Mouse (Mus musculus): ENCODE measurements around the gene Htt.
A peak's percentile ranks its signal among the peaks of the same experiment; 100 is the strongest.

Gene Htt

GRCm38 (mm10) chr5:34896697-34897453, 135.3 kb downstream of the Htt start:
- no peak for DNase-seq

- no peak for DNase-seq
These were observed 138.4 kb downstream of the Htt start for GRCm38 (mm10) chr5:34899787-34900469.

DNA sequence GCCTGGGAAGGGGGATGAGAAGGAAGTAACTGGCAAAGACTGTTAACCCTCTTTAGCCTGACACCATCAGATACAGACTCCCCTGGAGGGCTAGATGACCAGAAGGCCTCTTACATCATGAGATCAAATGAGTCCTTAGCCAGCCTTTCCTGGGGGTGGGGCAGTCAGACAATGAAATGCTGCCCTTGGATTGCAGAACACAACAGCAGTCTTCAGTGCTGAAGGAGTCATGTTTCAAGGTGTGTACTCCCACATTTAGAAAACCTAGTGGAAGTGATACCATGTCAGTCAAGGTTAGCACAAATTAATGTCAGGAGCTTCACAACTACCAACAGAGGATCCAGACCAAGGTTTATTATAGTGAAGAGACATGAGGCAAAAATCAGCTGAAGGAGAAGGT, 140.8 kb downstream of the Htt start:
- no peak for DNase-seq

GRCm38 (mm10) chr5:34902811-34903385, 141.4 kb downstream of the Htt start:
- no peak for DNase-seq

DNA sequence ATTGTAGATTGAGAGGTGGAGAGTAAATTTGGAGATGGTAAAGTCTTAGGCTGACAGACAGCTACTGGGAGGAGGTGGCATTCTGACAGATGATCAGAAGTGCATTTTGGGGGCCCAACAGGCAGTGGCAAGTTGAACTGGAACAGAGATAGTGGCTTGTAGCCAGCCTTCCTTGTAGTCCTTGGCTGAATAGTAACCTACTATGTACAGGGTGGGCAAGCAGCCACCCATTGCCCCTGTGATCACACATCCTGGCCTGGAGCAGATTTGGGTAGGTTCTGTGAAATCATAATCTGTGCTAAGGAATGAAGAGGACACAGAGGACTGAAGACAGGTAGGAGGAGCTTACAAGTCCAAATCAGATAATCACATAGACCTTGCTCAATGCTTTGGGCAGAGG, 142.9 kb downstream of the Htt start:
- no peak for DNase-seq

GRCm38 (mm10) chr5:34907230-34907629, 145.7 kb downstream of the Htt start:
- no peak for DNase-seq

DNA sequence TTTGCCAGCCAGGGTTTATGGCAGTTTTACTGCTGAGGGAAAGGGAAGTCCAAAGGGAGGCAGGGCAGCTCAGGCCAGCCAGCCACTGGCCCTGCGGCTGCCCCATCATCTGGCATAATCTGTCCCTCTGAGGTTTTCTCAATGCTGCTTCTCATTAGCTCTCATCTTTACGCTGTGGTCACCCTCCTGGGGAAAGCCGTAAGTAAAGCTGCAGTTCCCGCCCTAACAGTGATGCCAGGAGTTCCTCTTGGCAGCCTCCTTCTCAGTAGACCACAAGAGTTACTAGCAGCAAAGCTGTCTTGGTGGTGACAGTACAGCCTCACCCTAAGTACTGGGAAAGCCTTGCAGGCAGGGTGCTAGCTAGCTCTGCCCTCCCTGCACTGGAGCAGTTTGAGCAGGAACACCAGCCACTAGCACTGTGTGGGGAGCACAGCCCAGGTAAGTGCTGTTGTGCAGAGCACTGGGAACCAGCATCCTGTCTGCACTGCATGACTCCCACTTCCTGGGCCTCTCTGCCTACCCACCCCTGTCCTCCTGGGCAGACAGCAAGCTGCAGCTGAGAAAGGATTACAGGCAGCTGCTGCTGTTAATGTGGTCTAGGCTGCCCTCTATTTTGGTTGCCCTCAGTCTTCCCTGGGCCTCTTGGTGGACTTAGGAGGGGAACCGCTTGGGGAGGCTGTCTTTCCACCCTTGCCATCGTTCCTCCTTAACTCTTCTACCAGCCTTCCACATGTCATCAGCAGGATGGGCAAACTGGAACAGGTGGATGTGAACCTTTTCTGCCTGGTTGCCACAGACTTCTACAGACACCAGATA, 146.6 kb downstream of the Htt start, which contains the start of gene Msantd1:
Msantd1 (plus strand) TSS at position 103 of the 816 bp plus-strand sequence.
- DNase-seq: peak; percentile 71

DNA sequence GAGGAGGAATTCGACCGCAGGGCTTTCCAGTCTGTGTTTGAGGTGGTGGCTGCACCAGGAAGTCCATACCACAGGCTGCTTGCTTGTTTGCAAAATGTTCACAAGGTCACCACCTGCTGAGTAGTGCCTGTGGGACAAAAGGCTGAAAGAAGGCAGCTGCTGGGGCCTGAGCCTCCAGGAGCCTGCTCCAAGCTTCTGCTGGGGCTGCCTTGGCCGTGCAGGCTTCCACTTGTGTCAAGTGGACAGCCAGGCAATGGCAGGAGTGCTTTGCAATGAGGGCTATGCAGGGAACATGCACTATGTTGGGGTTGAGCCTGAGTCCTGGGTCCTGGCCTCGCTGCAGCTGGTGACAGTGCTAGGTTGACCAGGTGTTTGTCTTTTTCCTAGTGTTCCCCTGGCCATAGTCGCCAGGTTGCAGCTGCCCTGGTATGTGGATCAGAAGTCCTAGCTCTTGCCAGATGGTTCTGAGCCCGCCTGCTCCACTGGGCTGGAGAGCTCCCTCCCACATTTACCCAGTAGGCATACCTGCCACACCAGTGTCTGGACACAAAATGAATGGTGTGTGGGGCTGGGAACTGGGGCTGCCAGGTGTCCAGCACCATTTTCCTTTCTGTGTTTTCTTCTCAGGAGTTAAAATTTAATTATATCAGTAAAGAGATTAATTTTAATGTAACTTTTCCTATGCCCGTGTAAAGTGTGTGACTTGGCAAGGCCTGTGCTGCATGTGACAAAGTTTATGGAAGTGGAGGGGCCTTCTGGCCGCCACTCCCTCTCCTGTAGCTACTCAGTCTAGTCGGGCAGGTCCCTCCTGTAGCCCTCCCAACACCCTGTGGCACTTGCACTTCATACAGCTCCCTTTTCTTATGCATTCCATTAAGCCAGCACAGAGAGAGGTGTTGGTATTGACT, 147.4 kb downstream of the Htt start:
- DNase-seq: peak; percentile 70

DNA sequence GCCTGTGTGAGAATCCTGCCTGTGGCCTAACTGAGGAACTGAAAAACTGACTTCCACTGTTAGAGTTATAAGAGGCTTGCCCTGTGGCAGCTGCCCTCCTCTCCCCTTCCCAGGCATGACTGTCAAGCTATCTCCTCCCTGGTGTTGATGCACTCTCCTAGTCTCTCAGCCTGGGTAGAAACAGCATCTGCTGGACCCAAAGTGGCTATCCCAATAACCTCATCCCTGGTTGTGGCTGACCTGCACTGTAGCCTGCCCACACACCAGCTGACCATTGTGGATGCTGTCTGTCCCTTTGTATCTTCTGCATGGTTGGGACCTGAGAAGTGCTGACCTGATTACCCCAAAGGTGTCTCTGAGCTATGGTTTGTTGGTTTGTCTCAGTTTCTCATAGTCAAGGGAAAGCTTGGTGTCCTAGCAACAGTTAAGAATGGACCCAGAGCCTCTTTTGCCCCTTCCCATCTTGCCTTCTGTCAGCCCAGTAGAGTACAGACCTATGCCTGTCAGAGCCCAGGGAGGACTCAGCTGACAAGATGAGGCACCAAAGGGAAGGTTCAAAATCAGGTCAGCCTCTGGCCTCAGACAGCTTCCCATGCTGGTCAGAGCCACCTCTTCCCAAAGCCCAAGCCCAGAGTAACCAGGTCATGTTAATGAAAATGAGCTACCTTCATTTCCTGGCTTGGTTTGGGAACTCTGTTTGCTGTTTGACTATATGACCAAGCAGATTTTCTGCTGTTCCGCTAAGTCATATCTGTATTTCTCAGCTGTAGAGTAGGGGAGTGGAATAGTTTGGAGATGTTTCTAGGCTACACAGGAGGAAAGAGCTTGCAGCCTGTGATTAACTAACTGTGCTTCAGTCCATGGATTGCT, 148.3 kb downstream of the Htt start:
- DNase-seq: no peak

DNA sequence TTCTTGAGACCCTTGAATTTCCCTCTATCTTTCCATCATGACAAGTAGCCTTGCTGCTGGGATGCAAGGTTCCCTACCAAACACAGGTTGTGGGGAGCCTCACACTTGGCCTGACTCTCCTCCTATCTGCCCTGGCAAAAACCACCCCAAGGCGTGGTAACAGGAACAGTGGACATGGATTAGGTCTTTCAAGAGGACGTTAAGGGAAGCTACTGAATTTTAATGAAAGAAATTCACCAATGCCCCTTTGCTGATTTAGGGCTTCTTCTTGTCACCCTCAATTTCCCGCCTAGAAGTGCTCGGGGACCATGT, 148.9 kb downstream of the Htt start:
- no peak for DNase-seq

DNA sequence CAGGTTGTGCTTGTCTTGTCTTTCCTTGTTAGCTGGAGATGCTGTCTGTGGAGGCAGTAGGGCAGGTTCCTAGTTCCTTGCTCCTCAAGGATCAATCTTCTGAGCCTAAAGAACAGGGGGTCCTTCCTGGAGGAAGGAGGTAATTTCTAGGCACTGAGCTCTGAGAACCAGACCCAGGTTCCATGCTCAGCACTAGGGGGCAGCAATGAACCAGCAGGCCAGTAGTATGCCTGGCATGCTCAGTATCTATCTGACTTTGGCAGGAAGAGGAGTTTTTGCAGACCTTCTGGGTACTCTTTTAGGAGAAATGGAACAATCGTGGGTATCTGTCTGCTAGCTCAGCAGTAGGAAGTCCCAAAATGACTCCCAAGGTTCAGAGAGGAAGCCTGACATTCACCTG, 154.3 kb downstream of the Htt start:
- peak; percentile 83 for DNase-seq

- DNase-seq: no peak
These were observed 155.7 kb downstream of the Htt start for GRCm38 (mm10) chr5:34917234-34917655.

- DNase-seq: no peak
These were observed 157.2 kb downstream of the Htt start for GRCm38 (mm10) chr5:34918785-34919184.

- DNase-seq: no peak
These were observed 161.0 kb downstream of the Htt start for GRCm38 (mm10) chr5:34922531-34922930.

DNA sequence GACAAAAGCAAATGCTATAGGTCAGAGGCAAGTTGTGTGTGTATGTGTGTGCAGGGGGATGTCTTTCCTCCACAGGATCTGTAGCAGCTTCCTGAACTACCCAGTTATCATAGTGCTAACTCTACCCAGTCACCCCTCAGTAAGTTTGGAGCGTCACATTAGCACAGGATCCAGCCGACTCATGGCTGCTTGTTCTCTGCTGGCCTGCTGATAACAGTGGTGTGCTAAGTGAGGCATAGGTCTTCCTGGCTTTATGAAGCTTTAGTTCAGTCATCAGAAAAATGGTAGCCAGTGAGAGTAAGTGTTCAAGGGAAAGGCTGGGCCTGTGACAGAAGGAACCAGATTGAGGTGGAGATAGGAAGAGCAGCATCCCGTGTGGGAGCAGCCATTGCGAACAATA, 162.4 kb downstream of the Htt start:
- no peak for DNase-seq

DNA sequence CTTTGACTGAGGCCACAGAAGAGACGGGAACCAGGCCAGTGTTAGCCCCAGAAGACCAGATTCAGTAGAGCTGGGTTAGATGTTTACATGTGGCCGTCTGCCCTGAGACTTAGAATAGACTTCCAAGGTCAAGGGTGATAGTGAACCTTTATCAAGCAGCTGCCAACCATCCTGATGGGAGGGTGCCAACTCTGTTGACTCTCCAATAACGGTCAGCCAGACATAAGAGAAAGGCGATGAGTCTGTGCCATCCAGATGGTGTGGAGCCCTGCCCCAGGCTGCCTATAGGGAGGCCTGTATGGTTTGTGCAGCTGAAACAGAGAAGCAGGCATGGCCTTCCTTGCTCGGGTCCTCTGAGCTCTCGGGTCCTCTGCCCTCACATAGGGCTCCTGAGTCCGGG, 163.0 kb downstream of the Htt start:
- no peak for DNase-seq

- DNase-seq: no peak
These were observed 166.1 kb downstream of the Htt start for GRCm38 (mm10) chr5:34927648-34928047.

DNA sequence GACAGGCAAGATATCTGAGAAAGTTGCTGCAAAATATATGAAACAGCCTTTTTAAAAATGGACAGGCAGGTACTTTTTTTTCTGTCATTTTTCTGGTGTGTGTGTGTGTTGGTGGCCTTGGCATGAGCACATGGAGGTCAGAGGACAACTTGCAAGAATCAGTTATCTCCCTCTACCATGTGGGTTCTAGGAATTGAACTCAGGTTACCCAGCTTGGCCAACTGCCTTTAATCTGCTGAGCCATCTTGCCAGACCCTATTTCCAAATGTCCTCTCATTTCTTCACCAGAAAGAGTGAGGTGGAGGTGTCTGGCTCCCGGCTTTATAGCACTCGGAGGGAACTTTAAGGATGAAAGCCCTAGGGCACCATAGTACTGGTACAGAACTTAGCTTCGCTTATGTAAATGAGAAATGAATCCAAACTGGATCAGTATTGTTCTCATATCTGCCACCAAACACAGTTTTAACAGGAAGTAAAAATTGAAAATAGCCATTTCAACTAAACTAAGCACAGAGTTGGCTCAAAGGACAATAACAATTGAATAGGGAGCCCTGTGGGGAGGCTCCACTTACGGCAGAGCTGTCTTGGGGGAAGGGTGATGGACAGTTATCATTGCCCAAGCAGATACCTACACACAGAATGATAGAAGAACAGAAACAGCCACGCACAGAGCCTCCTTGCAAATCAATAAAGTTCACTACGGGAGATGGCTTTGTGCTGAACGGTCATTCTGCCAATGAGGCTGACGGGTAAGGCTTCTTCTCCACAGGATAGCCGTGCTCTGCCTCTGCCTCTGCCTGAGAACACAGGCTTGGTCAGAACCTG, 168.8 kb downstream of the Htt start:
- DNase-seq: no peak

GRCm38 (mm10) chr5:34931091-34931490, 169.6 kb downstream of the Htt start:
- DNase-seq: no peak

All from thymus, postnatal 14 days (tissue).